Mouse (Mus musculus): Measurements from ENCODE around the gene Dpp6. TPM values are rescaled to one million over a fixed set of nuclear protein-coding genes. Genes with fewer than 3 reads are reported as not detected.
"Not testable (repeated sequence)": the region's sequence is repeated elsewhere in the genome, so short reads cannot be mapped to it uniquely, and the experiment has no call there.

Dpp6 gene
- polyA plus RNA-seq, 1 experiment from 2014 or later: 7.0 TPM

- DNase-seq (ENCODE audit: low spot score): no peak
- no peaks in the 10 kb centered on the region for H3K27me3 ChIP-seq (ENCODE audit: low read depth, poor library complexity, severe bottlenecking)
- 86% methylated on average over 1 of the region's 1 CpGs for WGBS
These were observed 640.7 kb downstream of the Dpp6 start for GRCm38 (mm10) chr5:27457686-27458085.

GRCm38 (mm10) chr5:27474964-27475465 is 658.0 kb downstream of the Dpp6 start:
- 81% methylated on average over 4 of the region's 4 CpGs for WGBS
- no peaks in the 10 kb centered on the region for H3K27me3 ChIP-seq (ENCODE audit: low read depth, poor library complexity, severe bottlenecking)
- H3K4me3 ChIP-seq: no peak overlapping the region
- DNase-seq (ENCODE audit: low spot score): no peak
- H3K36me3 ChIP-seq: no peaks in the 10 kb centered on the region
- H3K27ac ChIP-seq (replicated peaks): no peak overlapping the region
- H3K9me3 ChIP-seq (replicated peaks): no peaks in the 10 kb centered on the region
- H3K4me1 ChIP-seq: peaks cover 7% of the 10 kb centered on the region; the same call in 1 of the 2 replicates

More at GRCm38 (mm10) chr5:27457686-27458085, 640.7 kb downstream of the Dpp6 start:
- Histone ChIP-seq H3K4me1 (peaks cover 4% of the 10 kb centered on the region; the same call in 1 of the 2 replicates), H3K9me3 (replicated peaks) (no peaks in the 10 kb centered on the region), H3K4me3 (no peak overlapping the region), H3K36me3 (no peaks in the 10 kb centered on the region), H3K27ac (replicated peaks) (no peak overlapping the region)

GRCm38 (mm10) chr5:27481706-27482105 is 664.7 kb downstream of the Dpp6 start:
- Histone ChIP-seq H3K27ac (replicated peaks) (no peak overlapping the region), H3K36me3 (no peaks in the 10 kb centered on the region), H3K27me3 (ENCODE audit: low read depth, poor library complexity, severe bottlenecking) (no peaks in the 10 kb centered on the region), H3K9me3 (replicated peaks) (no peaks in the 10 kb centered on the region), H3K4me1 (peaks cover 10% of the 10 kb centered on the region; the same call in 1 of the 2 replicates), H3K4me3 (no peak overlapping the region)
- DNase-seq (ENCODE audit: low spot score): no peak
- WGBS: 89% methylated on average over 2 of the region's 2 CpGs

GRCm38 (mm10) chr5:27486138-27486537 is 669.1 kb downstream of the Dpp6 start:
- Histone ChIP-seq H3K27me3 (ENCODE audit: low read depth, poor library complexity, severe bottlenecking) (no peaks in the 10 kb centered on the region), H3K4me3 (no peak overlapping the region), H3K9me3 (replicated peaks) (no peaks in the 10 kb centered on the region), H3K36me3 (no peaks in the 10 kb centered on the region), H3K4me1 (peaks cover 5% of the 10 kb centered on the region; the same call in 1 of the 2 replicates), H3K27ac (replicated peaks) (no peak overlapping the region)
- no peak for DNase-seq (ENCODE audit: low spot score)
- 62% methylated on average over 1 of the region's 1 CpGs for WGBS

- no peak for DNase-seq (ENCODE audit: low spot score)
- 88% methylated on average over 4 of the region's 4 CpGs for WGBS
- H3K4me1 ChIP-seq: peaks cover 4% of the 10 kb centered on the region; the same call in 1 of the 2 replicates
- no peak overlapping the region for H3K4me3 ChIP-seq
- no peaks in the 10 kb centered on the region for H3K27me3 ChIP-seq (ENCODE audit: low read depth, poor library complexity, severe bottlenecking)
- H3K27ac ChIP-seq (replicated peaks): no peak overlapping the region
- H3K36me3 ChIP-seq: no peaks in the 10 kb centered on the region
- no peaks in the 10 kb centered on the region for H3K9me3 ChIP-seq (replicated peaks)
These were observed 673.9 kb downstream of the Dpp6 start for GRCm38 (mm10) chr5:27490942-27491341.

- H3K27me3 ChIP-seq (ENCODE audit: low read depth, poor library complexity, severe bottlenecking); H3K4me1 ChIP-seq; DNase-seq (ENCODE audit: low spot score); H3K4me3 ChIP-seq; H3K36me3 ChIP-seq; H3K9me3 ChIP-seq (replicated peaks); H3K27ac ChIP-seq (replicated peaks): not testable (repeated sequence)
- WGBS: 67% methylated on average over 1 of the region's 1 CpGs
These were observed 684.3 kb downstream of the Dpp6 start, which contains the start of gene Speer4b for GRCm38 (mm10) chr5:27501338-27501737. TSS of gene Speer4b (minus strand) at chr5:27501438.

- H3K27me3 ChIP-seq (ENCODE audit: low read depth, poor library complexity, severe bottlenecking): no peaks in the 10 kb centered on the region
- no peaks in the 10 kb centered on the region for H3K4me1 ChIP-seq
- H3K27ac ChIP-seq (replicated peaks): no peak overlapping the region
- no peaks in the 10 kb centered on the region for H3K36me3 ChIP-seq
- DNase-seq (ENCODE audit: low spot score): no peak
- no peak overlapping the region for H3K4me3 ChIP-seq
- no peaks in the 10 kb centered on the region for H3K9me3 ChIP-seq (replicated peaks)
These were observed 701.7 kb downstream of the Dpp6 start for GRCm38 (mm10) chr5:27518716-27519115.

- H3K4me3 ChIP-seq: no peak overlapping the region
- H3K9me3 ChIP-seq (replicated peaks): no peaks in the 10 kb centered on the region
- no peaks in the 10 kb centered on the region for H3K36me3 ChIP-seq
- 96% methylated on average over 1 of the region's 1 CpGs for WGBS
- H3K27ac ChIP-seq (replicated peaks): no peak overlapping the region
- H3K27me3 ChIP-seq (ENCODE audit: low read depth, poor library complexity, severe bottlenecking): no peaks in the 10 kb centered on the region
- no peaks in the 10 kb centered on the region for H3K4me1 ChIP-seq
- no peak for DNase-seq (ENCODE audit: low spot score)
These were observed 709.9 kb downstream of the Dpp6 start for GRCm38 (mm10) chr5:27526906-27527305.

- Histone ChIP-seq H3K36me3 (no peaks in the 10 kb centered on the region), H3K27me3 (ENCODE audit: low read depth, poor library complexity, severe bottlenecking) (no peaks in the 10 kb centered on the region), H3K4me3 (no peak overlapping the region), H3K4me1 (no peaks in the 10 kb centered on the region), H3K27ac (replicated peaks) (no peak overlapping the region), H3K9me3 (replicated peaks) (no peaks in the 10 kb centered on the region)
- peak; percentile 26 for DNase-seq (ENCODE audit: low spot score)
- 24% methylated on average over 2 of the region's 2 CpGs for WGBS
These were observed 727.8 kb downstream of the Dpp6 start for GRCm38 (mm10) chr5:27544816-27545270.

GRCm38 (mm10) chr5:27549291-27549690 is 732.3 kb downstream of the Dpp6 start:
- Histone ChIP-seq H3K27me3 (ENCODE audit: low read depth, poor library complexity, severe bottlenecking) (no peaks in the 10 kb centered on the region), H3K27ac (replicated peaks) (no peak overlapping the region)

GRCm38 (mm10) chr5:27565700-27566099 is 748.7 kb downstream of the Dpp6 start:
- Histone ChIP-seq H3K4me3 (no peak overlapping the region), H3K27me3 (ENCODE audit: low read depth, poor library complexity, severe bottlenecking) (no peaks in the 10 kb centered on the region), H3K9me3 (replicated peaks) (no peaks in the 10 kb centered on the region), H3K27ac (replicated peaks) (no peak overlapping the region), H3K4me1 (no peaks in the 10 kb centered on the region), H3K36me3 (no peaks in the 10 kb centered on the region)
- DNase-seq (ENCODE audit: low spot score): no peak
- WGBS: 69% methylated on average over 7 of the region's 7 CpGs

More at GRCm38 (mm10) chr5:27549291-27549690, 732.3 kb downstream of the Dpp6 start:
- Histone ChIP-seq H3K4me3 (no peak overlapping the region), H3K36me3 (no peaks in the 10 kb centered on the region), H3K9me3 (replicated peaks) (no peaks in the 10 kb centered on the region), H3K4me1 (no peaks in the 10 kb centered on the region)
- no peak for DNase-seq (ENCODE audit: low spot score)
- WGBS: 90% methylated on average over 4 of the region's 4 CpGs

- H3K4me1 ChIP-seq: no peaks in the 10 kb centered on the region; the same call in 1 of the 2 replicates
- no peaks in the 10 kb centered on the region for H3K36me3 ChIP-seq
- no peak overlapping the region for H3K4me3 ChIP-seq
- DNase-seq (ENCODE audit: low spot score): no peak
- no peaks in the 10 kb centered on the region for H3K27me3 ChIP-seq (ENCODE audit: low read depth, poor library complexity, severe bottlenecking)
- H3K9me3 ChIP-seq (replicated peaks): no peaks in the 10 kb centered on the region
- H3K27ac ChIP-seq (replicated peaks): no peak overlapping the region
- 71% methylated on average over 8 of the region's 8 CpGs for WGBS
These were observed 771.2 kb downstream of the Dpp6 start for GRCm38 (mm10) chr5:27587970-27588758.

GRCm38 (mm10) chr5:27604132-27604531 is 787.1 kb downstream of the Dpp6 start:
- WGBS: 78% methylated on average over 1 of the region's 1 CpGs

More at GRCm38 (mm10) chr5:27604132-27604531, 787.1 kb downstream of the Dpp6 start:
- Histone ChIP-seq H3K4me3 (no peak overlapping the region), H3K27me3 (ENCODE audit: low read depth, poor library complexity, severe bottlenecking) (no peaks in the 10 kb centered on the region), H3K4me1 (no peaks in the 10 kb centered on the region; the same call in 1 of the 2 replicates), H3K9me3 (replicated peaks) (no peaks in the 10 kb centered on the region), H3K27ac (replicated peaks) (no peak overlapping the region), H3K36me3 (no peaks in the 10 kb centered on the region)
- no peak for DNase-seq (ENCODE audit: low spot score)

All from midbrain, embryonic 10.5 days (tissue).